Mouse (Mus musculus): ENCODE results near the gene Prpf40a.

GRCm38 (mm10) chr2:53105408-53105807, 85.7 kb downstream of the Prpf40a start:
- TF ChIP-seq POLR2A (IDR thresholded peaks at IDR 0.05; ENCODE audit: borderline replicate concordance, extremely low read depth, insufficient read depth, insufficient read length, poor library complexity, severe bottlenecking) = no peak
- no peak for TF ChIP-seq CTCF (IDR thresholded peaks at IDR 0.05; ENCODE audit: borderline replicate concordance, extremely low read depth, insufficient read depth, insufficient read length)

Measured in brain, embryonic 14.5 days (tissue).